Mouse (Mus musculus): ENCODE results near the gene Phospho1.

Phospho1 gene

DNA sequence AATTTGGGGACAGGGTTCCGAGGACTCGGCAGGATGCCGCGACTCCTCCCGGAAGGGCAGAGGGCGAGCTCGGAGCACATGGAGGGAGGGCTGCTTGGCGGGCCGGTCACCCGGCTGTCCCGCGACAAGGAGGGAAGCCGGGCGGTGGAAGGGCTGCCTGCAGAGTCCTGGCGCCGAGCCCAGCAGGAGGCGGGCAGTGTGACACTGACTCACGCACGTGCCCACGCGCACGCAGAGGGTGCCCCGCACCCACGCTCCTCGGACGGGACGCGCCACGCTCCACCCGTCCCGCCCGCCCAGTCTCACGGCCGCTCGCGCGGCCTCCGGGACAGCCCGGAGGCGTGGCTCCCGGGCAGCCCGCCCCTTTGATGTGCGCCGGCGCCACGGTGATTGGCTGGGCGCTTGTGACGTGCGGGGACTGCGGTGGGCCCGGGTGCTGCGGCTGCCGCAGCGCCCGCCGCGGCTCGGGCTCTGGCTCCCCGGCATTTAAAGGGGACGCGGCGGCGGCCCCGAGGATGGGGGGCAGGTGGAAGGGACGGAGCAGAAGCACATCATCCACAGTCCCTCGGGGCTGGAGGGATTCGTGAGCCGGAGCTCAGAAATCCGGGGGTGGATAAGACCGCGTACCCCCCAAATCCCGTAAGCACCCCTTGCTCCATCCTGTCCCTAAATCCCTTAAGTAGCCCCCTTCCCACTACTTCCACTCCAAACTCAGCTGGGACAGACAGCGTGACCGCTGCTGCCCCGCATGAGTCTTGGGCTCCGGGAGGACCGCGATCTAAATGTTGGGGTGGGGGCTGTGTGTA is at the start of gene Phospho1:
Gene Phospho1 (plus strand): TSS at position 429 of the 806 bp plus-strand sequence.
- peak; percentile 60 for DNase-seq (ENCODE audit: low read depth, low spot score)

DNA sequence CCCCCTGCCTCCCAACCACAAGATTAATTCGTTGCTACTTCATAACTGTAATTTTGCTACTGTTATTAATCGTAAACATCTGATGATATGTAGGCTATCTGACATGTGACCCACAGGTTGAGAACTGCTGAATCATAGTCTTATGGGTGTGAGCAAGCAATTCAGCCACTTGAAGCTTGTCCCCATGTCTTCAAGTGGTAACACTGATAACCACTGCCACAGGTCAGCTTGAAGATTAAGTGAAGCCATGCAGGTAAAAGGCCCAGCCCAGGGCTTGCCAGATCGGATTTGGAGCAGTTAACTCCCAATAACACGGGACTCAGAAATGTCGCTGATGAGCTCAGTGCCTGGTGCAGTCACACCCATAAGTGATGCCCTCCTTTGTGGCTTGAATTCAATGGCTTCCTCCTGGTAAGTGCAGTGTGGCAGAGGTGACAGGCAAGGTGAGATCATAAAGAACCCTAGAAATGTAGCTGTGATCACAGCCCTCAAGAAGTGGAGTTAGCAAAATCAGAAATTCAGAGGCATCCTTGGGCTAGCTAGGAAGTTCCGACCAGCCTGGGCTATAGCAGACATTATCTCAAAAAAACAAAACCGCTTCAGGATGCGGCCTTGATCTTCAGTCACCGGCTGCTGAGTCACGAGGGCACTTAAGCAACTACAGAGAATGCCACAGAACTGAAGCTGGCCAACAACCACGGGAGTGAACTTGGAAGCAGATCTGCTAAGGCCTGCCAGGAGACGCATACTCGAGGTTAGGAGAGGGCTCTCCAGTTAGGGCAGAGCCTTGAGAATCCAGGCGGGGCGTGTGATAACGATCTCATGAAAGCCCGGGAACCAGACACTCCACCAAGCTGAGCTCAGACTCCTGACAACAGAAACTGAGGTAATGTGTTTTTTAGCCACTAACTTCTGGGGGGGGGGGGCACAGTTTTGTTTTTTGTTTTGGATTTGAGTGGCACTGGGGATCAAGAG is 46.7 kb upstream of the Phospho1 start:
- no peak for DNase-seq (ENCODE audit: low read depth, low spot score)

DNA sequence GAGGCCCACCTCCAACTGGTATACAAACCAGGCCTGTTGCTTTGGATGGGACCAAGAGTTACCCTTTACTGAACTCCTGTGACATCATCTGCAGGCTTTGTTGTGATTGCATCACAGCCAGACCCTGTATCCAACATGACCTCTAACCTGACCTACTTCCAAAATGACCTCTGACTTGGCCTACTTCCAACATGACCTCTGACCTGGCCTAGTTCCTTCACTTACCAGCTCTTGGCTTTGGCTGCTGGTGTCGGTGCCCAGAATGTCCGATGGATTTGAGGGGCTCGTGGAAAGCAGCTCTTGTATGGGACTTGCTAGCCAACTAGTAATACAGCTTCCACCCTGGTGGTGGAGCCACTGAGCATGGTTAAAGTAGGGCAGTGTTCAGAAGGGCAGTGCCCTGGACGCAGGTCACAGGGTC is 45.5 kb upstream of the Phospho1 start:
- no peak for DNase-seq (ENCODE audit: low read depth, low spot score)

DNA sequence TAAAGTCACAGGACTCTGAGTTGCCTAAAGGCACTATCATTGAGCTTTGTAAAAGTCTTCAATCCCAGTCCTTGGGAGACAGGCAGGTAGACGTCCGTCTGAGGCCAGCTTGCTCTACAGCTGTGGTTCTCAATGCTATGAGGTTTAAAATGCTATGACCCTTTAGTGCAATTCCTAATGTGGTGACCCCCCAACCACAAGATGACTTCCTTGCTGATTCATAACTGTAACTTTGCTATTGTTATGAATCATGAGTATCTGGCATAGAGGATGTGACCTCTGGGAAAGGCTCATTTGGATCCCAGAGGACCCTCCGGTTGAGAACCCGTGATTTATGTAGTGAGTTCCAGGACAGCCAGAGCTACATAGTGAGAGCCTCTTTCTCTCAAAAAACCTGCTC is 44.9 kb upstream of the Phospho1 start:
- DNase-seq (ENCODE audit: low read depth, low spot score), result no peak

DNA sequence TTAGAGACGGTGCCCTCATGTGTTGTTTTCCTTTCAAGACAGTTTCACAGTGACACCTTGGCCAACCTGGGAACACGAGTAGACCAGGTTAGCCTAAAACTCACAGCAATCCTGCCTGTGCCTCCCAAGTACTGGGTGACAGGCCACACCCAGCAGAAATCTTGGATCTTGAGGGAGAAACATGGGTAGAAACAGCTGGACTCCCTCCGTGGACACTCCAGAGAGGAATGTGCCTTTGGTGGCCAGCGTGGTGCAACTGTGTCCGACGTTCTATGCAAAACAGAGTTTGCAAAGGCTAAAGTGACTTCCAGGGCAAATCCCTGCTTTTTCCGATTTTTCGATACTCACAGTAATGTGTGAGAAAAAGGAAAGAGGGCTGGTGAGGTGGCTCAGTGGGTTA is 43.8 kb upstream of the Phospho1 start:
- no peak for DNase-seq (ENCODE audit: low read depth, low spot score)

DNA sequence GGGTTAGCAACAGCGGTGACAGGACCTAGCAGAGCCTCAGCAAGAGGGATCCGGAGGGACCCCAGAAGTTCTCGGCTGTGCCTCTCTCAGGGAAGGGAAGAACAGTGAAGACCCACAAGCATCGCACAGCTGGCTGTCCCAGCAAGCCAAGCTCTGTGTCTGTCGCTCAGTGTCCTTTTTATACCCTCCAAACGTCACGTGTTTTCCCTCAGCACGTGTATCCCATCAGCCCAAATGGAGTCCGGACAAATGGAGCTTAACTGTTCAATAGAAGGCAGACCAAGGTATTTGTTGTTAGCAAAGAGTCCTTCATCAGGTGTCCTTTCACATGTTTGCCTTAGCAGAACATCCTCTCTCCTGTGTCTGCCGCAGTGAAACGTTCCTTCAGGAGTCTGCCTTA is 42.7 kb upstream of the Phospho1 start:
- DNase-seq (ENCODE audit: low read depth, low spot score), result no peak

DNA sequence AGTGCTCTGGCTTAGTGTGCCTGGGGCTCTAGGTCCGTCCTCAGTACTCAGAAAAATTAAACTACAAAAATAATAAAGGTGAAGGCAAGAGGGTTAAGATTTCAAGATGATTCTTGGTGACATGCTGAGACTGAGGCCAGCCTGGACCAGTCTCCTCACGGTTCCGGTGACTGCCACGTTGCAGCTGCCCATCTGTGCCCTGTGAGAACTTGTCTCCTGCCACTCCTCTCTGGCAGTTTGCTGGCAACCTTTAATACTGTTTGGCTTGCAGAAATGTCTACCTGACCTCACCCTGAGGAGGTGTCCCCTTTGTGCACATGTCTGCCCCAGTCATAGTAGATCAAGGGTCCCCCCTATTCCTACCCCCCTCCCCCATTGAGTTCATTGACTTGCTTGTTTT is 40.8 kb upstream of the Phospho1 start:
- DNase-seq (ENCODE audit: low read depth, low spot score), result no peak

DNA sequence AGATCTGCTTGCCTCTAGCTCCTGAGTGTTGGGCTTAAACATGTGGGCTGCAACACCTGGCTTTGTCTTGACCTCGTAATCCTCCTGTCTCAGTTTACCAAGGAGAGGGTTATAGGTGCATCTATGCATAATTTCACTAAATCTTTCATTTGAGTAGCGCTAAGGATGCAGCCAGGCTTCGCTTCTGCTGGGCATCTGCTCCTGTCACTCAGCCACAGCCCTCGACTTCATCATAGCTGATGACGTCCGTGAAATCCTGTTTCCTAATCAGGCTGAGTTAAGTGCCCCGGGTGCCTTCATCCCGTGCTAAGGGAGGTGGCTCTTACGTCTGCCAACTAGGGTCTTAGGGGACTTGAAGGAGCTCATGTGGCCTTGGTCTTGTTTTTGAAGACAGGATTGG is 40.3 kb upstream of the Phospho1 start:
- DNase-seq (ENCODE audit: low read depth, low spot score), result no peak

DNA sequence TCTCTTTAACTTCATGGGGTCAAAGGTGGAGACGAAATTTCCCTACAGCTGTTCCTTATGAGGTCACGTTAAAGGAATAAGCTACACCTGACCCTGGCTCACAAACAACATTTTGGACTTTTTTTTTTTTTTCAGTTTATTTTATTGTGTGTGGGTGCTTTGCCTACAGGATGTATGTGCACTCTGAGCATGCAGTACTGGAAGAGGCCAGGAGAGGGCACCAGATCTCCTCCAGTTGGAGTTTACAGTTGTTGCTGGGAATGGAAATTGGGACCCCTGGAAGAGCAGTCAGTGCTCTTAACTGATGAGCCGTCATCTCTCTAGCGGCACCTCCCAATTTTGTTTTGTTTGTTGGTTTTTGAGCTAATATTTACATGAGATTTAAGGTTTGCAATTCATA is 38.6 kb upstream of the Phospho1 start:
- DNase-seq (ENCODE audit: low read depth, low spot score), result no peak

DNA sequence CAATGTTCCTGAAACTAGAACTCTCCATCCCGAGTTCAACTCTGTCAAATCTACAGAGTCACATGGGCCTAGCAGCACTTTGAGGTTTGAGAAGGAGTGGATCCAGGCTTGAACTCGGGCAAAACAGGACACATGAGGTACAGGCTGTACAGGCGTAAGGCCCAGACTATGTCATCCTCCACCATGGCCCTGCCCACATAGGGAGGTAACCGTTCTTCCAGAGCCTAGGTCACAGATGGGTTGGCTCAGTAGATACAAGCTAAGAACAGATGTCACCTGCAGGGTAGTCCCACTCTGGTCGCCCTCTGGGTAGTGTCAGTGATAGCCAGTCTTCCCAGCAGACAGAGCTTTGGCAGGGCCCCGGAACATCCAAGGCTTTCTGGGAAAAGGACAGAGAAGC is 37.8 kb upstream of the Phospho1 start:
- DNase-seq (ENCODE audit: low read depth, low spot score), result no peak

DNA sequence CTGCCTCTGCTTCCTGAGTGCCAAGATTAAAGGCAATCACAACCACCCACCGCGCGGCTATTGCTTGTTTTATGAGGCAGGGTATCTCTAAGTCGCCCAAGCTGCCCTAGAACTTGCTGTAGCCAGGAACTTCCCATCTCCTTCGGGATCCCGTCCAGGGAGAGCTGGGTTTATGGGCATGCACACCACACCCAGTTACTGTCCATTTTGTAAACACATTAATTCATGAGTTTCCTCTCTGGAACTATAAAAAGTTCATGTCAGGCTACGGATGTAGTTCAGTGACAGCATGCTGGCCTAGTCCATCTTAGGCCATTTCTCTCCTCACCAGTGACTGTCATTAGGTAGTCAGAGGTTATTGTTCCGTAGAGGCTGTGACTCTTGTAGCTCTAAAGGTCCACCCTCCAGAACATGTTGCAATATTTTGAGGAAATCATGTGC is 34.8 kb upstream of the Phospho1 start:
- DNase-seq (ENCODE audit: low read depth, low spot score), result no peak

DNA sequence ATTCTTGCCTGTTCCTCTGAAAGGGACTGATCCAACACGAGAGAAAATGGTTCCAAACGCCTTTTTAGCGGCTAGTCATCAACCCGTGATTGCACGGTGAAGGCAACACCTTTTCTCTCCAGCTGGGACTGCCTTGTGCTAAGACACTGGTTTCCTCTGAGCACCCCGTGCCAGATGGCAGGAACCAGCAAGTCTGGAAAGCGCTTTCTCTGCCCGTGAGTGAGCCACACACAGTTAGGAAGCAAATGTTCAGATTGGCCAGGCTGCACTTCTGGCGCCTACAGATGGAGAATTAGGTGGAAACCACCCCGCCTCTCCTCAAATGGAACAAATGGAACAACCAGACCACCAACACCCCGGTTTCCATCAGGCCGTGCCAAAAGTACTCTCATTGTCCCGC is 32.5 kb upstream of the Phospho1 start:
- DNase-seq (ENCODE audit: low read depth, low spot score), result no peak

DNA sequence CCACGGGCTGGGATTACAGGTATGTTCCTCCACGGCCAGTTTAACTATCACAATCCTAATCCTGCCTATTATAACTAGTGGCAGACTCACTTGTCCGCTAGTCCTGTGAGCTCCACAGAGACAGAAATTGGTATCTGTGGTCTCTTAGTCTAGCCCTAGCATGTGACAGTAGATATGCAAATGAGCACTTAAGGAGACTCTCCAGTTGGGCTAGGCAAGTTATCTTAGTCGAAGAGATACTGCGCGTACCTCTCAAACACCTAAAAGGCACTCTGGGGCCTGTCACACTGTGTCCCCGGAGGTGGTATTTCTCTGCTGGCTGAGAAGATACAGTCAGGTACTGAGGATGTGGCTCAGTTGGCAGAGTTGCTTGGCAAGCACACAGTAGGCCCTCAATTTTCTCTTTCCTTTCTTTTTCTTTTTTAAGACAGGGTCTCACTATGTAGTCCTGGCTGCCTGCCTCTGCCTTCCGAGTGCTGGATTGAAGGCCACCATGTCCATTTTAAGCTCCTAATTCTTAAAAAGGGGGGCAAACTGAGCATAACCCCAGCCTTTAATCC is 31.3 kb upstream of the Phospho1 start:
- DNase-seq (ENCODE audit: low read depth, low spot score), result no peak

DNA sequence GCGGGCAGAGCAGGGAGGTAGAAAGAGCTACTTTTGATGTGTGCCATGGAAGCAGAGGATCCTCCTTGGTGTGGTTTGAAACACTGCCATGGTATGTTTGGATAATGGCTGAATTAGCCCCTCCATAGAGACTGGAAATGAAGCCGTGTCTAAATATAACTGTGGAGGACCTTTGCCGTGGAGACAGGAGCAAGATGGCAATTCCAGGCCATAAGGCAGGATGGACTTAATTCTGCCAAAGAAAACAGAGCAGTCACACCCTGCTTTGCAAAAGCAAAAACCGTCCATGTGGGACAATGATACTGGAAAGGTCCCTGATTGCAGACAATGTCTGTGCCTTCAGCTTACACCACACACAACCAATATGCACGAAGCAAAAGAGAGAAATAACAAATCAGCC is 30.1 kb upstream of the Phospho1 start:
- DNase-seq (ENCODE audit: low read depth, low spot score), result no peak

DNA sequence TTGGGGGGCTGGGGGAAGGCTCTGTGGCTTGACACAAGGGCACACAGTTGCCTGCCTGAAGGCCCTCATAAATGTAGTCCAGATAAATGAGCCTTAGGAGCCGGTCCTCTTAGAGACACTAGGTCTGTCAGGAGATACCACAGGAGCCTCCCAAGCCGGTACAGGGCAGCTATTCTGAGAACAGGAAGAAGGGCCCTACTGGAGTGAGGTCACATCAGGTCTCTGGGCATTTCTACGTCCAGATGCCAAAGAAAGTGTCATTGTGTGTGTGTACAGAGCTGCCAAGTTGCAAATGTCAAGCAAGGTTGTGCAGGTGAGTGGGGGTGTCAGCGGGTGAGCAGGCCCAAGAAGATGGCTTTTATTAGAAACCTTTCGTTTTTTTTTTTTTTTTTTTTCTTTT is 28.7 kb upstream of the Phospho1 start:
- no peak for DNase-seq (ENCODE audit: low read depth, low spot score)

DNA sequence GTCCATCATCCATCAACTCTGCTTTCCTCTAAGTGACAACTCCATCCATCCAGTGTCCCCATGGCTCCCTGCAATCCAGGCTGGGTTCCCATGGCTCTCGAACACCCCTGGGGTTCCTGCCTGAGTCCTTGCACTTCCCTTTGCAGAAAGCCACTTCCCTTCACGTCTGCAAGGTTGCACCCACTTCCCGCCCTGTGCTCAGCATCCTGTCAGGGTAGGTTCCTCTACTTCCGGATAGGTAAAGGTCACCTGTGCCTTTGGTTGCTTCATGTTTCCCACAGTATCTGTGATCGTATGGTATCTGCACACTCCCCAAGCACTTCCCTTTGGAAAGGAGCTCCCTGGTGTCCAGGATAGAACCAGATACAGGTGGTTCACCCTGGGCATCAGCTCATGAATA is 19.3 kb upstream of the Phospho1 start:
- DNase-seq (ENCODE audit: low read depth, low spot score), result no peak

DNA sequence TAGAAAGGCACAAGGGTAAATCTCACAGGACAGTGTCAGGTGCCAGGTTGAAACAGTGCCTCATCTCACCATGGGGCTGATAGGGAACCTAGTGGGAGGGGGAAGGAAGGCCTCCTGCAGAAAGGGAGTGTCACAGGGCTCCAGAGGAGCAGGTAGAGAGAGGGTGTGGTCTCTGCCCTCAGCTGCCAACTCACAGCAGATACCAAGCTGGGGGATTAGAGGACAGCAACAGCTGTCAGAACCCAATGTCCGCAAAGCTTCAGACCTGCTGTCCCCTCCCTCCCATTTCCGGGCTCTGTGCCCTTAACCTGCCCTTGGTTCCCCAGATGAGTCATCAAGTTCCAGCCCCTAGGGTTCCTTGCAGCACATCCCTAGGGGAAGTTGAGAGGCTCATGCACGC is 18.8 kb upstream of the Phospho1 start:
- no peak for DNase-seq (ENCODE audit: low read depth, low spot score)

DNA sequence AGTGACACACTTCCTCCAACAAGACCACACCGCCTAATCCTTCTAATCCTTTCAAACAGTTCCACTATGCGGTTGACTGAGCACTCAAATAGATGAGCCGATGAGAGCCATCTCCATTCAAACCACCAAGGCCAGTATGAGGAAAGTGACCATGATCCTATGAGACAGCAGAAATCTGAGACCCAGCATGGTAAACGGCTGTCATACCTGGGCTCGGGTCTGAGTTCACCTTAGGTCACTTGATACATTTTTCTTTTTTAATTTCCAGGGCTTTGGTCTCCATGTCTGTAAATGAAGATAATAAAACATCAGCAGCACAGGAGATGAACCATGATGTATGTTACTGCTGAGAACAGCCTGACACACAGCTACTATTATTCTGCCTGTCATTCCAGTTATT is 16.4 kb upstream of the Phospho1 start:
- no peak for DNase-seq (ENCODE audit: low read depth, low spot score)

DNA sequence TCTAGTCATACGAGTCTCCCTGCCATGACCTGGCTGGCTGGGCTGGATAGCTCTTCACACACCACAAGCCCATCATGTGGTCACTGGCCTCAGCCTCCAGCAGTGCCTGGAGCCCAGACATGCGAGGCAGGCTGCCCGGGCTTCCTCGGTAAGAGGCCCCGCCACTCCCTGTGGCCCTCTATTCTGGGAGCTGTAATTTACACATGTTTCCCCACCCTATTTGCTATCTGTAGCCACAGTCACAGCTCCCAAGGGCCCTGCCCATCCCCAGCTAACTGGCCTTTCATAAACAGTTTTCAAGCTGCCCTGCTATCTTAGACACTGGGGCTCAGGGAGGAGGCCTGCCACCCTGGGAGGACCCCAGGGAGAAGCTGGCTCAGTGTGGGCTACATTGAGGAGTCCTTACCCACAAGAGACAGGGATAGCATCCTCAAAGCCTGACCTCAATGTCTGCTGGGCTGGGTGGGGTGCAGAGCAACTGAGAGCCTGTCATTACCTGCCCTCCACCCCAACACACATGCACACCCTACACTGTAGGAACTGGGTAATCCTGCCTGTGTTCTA is 15.8 kb upstream of the Phospho1 start:
- no peak for DNase-seq (ENCODE audit: low read depth, low spot score)

DNA sequence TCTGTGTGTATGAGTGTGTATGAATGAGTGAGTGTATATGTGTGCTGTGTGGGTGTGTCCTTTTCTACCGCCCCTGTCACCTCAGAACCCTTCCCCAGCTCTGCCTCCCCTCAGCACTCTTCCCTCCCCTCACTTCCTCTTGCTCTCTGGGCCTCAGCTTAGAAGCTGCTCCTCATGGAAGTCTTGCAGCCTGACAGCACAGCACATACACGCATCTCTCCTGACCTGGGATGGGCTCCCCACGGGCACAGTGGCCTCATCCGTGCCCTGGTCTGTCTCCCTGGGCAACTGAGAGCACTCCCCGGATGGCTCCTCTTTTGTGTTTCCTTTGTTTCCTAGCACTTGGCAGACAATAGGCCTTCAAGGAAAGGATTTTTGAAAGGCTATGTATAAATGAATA is 14.7 kb upstream of the Phospho1 start:
- no peak for DNase-seq (ENCODE audit: low read depth, low spot score)

DNA sequence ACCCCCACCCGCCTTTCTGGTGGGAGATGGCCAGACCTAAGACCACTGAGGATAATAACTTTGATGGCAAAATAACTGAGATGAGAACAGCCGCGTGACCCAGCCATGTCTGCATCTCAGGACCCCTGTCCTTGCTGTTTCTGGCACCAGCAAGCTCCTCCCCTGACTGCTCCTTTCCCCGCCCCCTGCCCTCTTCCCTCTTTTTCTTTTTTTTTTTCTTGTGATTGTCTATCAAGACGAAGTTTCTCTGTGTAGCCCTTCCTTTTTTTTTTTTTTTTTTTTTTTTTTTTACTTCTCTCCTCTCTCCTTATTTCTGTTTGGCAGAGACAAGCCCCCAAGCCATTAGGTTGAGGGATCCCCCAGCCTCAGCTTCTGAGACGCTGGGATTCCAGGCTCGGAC is 13.5 kb upstream of the Phospho1 start:
- no peak for DNase-seq (ENCODE audit: low read depth, low spot score)

DNA sequence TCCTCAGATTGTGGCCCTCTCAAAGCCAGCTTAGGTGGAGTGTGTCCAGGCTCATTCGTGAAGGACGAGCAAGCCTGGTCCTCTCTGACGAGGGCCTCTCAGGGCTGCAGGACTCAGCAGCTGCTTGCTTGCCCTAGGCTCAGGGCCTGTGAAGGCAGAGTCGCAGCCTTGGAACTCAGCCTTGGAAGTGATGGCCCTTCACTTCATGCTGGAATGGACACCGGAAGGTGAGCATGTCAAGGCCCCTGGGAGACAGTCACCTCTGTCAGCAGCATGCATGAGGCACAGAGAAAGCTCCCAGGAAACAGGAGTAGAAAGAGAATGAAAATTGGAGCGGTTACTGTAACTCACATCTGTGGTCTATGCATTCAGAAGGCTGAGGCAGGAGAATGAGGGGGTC is 12.6 kb upstream of the Phospho1 start:
- DNase-seq (ENCODE audit: low read depth, low spot score), result no peak

Measured in retina, adult 2 months (tissue).